Mouse (Mus musculus) myocyte (in vitro differentiated cells): Measurements from ENCODE around the gene Crlf2. TPM values are rescaled to one million over a fixed set of nuclear protein-coding genes. Genes with fewer than 3 reads are reported as not detected.

ENCODE experiments used
- H3K27me3 ChIP-seq: one replicate; pipeline ENCODE4 v1.6.1; 2011; ENCODE audit not compliant: control insufficient read depth, insufficient read depth, insufficient read length
- H3K36me3 ChIP-seq: one replicate; pipeline ENCODE4 v1.6.1; 2011; ENCODE audit not compliant: control insufficient read depth, insufficient read depth
- H3K4me2 ChIP-seq: one replicate; pipeline ENCODE4 v1.6.1; 2011; ENCODE audit warnings: low read depth, control low read depth
- H3K4me3 ChIP-seq: one replicate; pipeline ENCODE4 v1.5.1; 2011; ENCODE audit warnings: mild to moderate bottlenecking, control low read depth, moderate library complexity
- H3K79me2 ChIP-seq: one replicate; pipeline ENCODE4 v1.6.1; 2011; ENCODE audit not compliant: control insufficient read depth, insufficient read depth
- H3ac ChIP-seq: one replicate; pipeline ENCODE4 v1.6.1; 2011; ENCODE audit not compliant: control insufficient read depth, insufficient read length
- CEBPB ChIP-seq: IDR thresholded peaks from 2 replicates; pipeline ENCODE4 v1.6.1; 2011; ENCODE audit warnings: mild to moderate bottlenecking, moderate library complexity; ENCODE audit not compliant: poor library complexity, insufficient read depth, severe bottlenecking
- E2F4 ChIP-seq: IDR thresholded peaks from one replicate; pipeline ENCODE4 v1.6.1; 2011; ENCODE audit warnings: mild to moderate bottlenecking, control low read depth, moderate library complexity; ENCODE audit not compliant: insufficient read depth
- MAX ChIP-seq: IDR thresholded peaks from one replicate; pipeline ENCODE4 v1.6.1; 2011; ENCODE audit warnings: low read depth, mild to moderate bottlenecking, control low read depth
- MYOD1 ChIP-seq, 3 experiments: IDR thresholded peaks; one replicate each; pipeline ENCODE4 v1.6.1; 2011; ENCODE audit warnings: control low read depth in 2 of 3, low read depth in 2 of 3, mild to moderate bottlenecking in 2 of 3, moderate library complexity in 1 of 3; ENCODE audit not compliant: insufficient read length in 2 of 3, control insufficient read depth in 1 of 3
- MYOG ChIP-seq, 3 experiments: IDR thresholded peaks; one replicate each; pipeline ENCODE4 v1.6.1; 2011; ENCODE audit warnings: control low read depth in 2 of 3, low read depth in 2 of 3, mild to moderate bottlenecking in 2 of 3; ENCODE audit not compliant: insufficient read length in 2 of 3, control insufficient read depth in 1 of 3, insufficient read depth in 1 of 3
- POLR2A ChIP-seq: IDR thresholded peaks from one replicate; pipeline ENCODE4 v1.6.1; 2011; ENCODE audit warnings: low read depth, mild to moderate bottlenecking, control low read depth, moderate library complexity; ENCODE audit not compliant: insufficient read length
- POLR2AphosphoS2 ChIP-seq: IDR thresholded peaks from one replicate; pipeline ENCODE4 v1.6.1; 2011; ENCODE audit warnings: low read depth, control low read depth; ENCODE audit not compliant: insufficient read length
- REST ChIP-seq: IDR thresholded peaks from one replicate; pipeline ENCODE4 v1.6.1; 2011; ENCODE audit warnings: mild to moderate bottlenecking, control low read depth, moderate library complexity; ENCODE audit not compliant: insufficient read depth, insufficient read length
- SRF ChIP-seq: IDR thresholded peaks from one replicate; pipeline ENCODE4 v1.6.1; 2011; ENCODE audit warnings: low read depth; ENCODE audit not compliant: control insufficient read depth, insufficient read length
- TCF12 ChIP-seq: IDR thresholded peaks from one replicate; pipeline ENCODE4 v1.6.1; 2011; ENCODE audit warnings: mild to moderate bottlenecking, control low read depth; ENCODE audit not compliant: poor library complexity, insufficient read depth, severe bottlenecking
- TCF3 ChIP-seq: IDR thresholded peaks from one replicate; pipeline ENCODE4 v1.6.1; 2011; ENCODE audit warnings: low read depth, control low read depth; ENCODE audit not compliant: insufficient read length
- USF1 ChIP-seq: IDR thresholded peaks from one replicate; pipeline ENCODE4 v1.6.1; 2011; ENCODE audit warnings: low read depth, mild to moderate bottlenecking, control low read depth, moderate library complexity
- polyA plus RNA-seq: library from polyadenylated mRNA; unstranded; fragments of >200 nt; fragmentation: generic; extraction: Trizol; gene quantifications from one replicate; pipeline ENCODE4 v1.2.1, GENCODE M21; 2012; ENCODE audit warnings: missing spikeins

The Crlf2 gene
- polyA plus RNA-seq, 1 experiment: 16.3 TPM

GRCm38 (mm10) chr5:109555676-109556571 lies 2.9 kb downstream of the Crlf2 start:
- Histone ChIP-seq H3ac (no peak overlapping the region), H3K36me3 (no peaks in the 10 kb centered on the region), H3K4me2 (no peak overlapping the region), H3K79me2 (no peaks in the 10 kb centered on the region), H3K27me3 (no peaks in the 10 kb centered on the region), H3K4me3 (no peak overlapping the region)
- no peak for TF ChIP-seq CEBPB
- no peak for TF ChIP-seq MYOD1 (IDR thresholded peaks at IDR 0.05; ENCODE audit: control insufficient read depth in 1 of 3, insufficient read length in 2 of 3, low read depth in 2 of 3)
- no peak for TF ChIP-seq POLR2AphosphoS2
- no peak for TF ChIP-seq REST
- no peak for TF ChIP-seq E2F4
- no peak for TF ChIP-seq USF1
- TF ChIP-seq POLR2A: no peak
- TF ChIP-seq MYOG (IDR thresholded peaks at IDR 0.05; ENCODE audit: control insufficient read depth in 1 of 3, insufficient read depth in 1 of 3, insufficient read length in 2 of 3, low read depth in 2 of 3): no peak
- TF ChIP-seq TCF12: no peak
- TF ChIP-seq SRF: no peak
- no peak for TF ChIP-seq MAX
- no peak for TF ChIP-seq TCF3

GRCm38 (mm10) chr5:109555236-109555675 lies 3.5 kb downstream of the Crlf2 start:
- H3K79me2 ChIP-seq: no peaks in the 10 kb centered on the region
- H3K4me3 ChIP-seq: no peak overlapping the region
- no peaks in the 10 kb centered on the region for H3K36me3 ChIP-seq
- H3K27me3 ChIP-seq: no peaks in the 10 kb centered on the region
- H3K4me2 ChIP-seq: no peak overlapping the region
- TF ChIP-seq TCF12 (no peak), TCF3 (no peak), MAX (no peak), POLR2A (no peak), REST (no peak), CEBPB (no peak), MYOD1 (IDR thresholded peaks at IDR 0.05; ENCODE audit: control insufficient read depth in 1 of 3, insufficient read length in 2 of 3, low read depth in 2 of 3) (no peak), USF1 (no peak), POLR2AphosphoS2 (no peak), SRF (no peak), MYOG (IDR thresholded peaks at IDR 0.05; ENCODE audit: control insufficient read depth in 1 of 3, insufficient read depth in 1 of 3, insufficient read length in 2 of 3, low read depth in 2 of 3) (no peak)
- no peak overlapping the region for H3ac ChIP-seq

GRCm38 (mm10) chr5:109554091-109555050 lies 4.4 kb downstream of the Crlf2 start:
- Histone ChIP-seq H3K4me3 (no peak overlapping the region), H3K79me2 (no peaks in the 10 kb centered on the region), H3K4me2 (no peak overlapping the region), H3K27me3 (no peaks in the 10 kb centered on the region), H3ac (no peak overlapping the region), H3K36me3 (no peaks in the 10 kb centered on the region)
- TF ChIP-seq TCF12: no peak
- TF ChIP-seq E2F4: no peak
- TF ChIP-seq MAX: no peak
- TF ChIP-seq MYOD1 (IDR thresholded peaks at IDR 0.05; ENCODE audit: control insufficient read depth in 1 of 3, insufficient read length in 2 of 3, low read depth in 2 of 3): no peak
- TF ChIP-seq USF1: no peak

- Histone ChIP-seq H3K36me3 (no peaks in the 10 kb centered on the region), H3K4me2 (no peak overlapping the region), H3K27me3 (no peaks in the 10 kb centered on the region), H3K4me3 (no peak overlapping the region), H3K79me2 (no peaks in the 10 kb centered on the region), H3ac (no peak overlapping the region)
- TF ChIP-seq MYOD1 (IDR thresholded peaks at IDR 0.05; ENCODE audit: control insufficient read depth in 1 of 3, insufficient read length in 2 of 3, low read depth in 2 of 3) (no peak), MAX (no peak), TCF12 (no peak), TCF3 (no peak), POLR2AphosphoS2 (no peak), REST (no peak), CEBPB (no peak), SRF (no peak), MYOG (IDR thresholded peaks at IDR 0.05; ENCODE audit: control insufficient read depth in 1 of 3, insufficient read depth in 1 of 3, insufficient read length in 2 of 3, low read depth in 2 of 3) (no peak), POLR2A (no peak), E2F4 (no peak), USF1 (no peak)
These were observed 5.4 kb downstream of the Crlf2 start for GRCm38 (mm10) chr5:109553160-109553930.
